Mouse (Mus musculus) lung, adult 2 months (tissue): ENCODE data around the gene Tc2n.

Source experiments
- CTCF ChIP-seq: fragments of 200-500 bp; IDR thresholded peaks from 2 replicates; pipeline ENCODE4 v1.5.1; 2011; ENCODE audit warnings: mild to moderate bottlenecking, low read length, control low read depth; ENCODE audit not compliant: insufficient read depth
- POLR2A ChIP-seq: fragments of 200-500 bp; IDR thresholded peaks from 2 replicates; pipeline ENCODE4 v1.6.1; 2011; ENCODE audit warnings: low read depth, mild to moderate bottlenecking, control low read depth, low read length, borderline replicate concordance; ENCODE audit errors: extremely low read depth

DNA sequence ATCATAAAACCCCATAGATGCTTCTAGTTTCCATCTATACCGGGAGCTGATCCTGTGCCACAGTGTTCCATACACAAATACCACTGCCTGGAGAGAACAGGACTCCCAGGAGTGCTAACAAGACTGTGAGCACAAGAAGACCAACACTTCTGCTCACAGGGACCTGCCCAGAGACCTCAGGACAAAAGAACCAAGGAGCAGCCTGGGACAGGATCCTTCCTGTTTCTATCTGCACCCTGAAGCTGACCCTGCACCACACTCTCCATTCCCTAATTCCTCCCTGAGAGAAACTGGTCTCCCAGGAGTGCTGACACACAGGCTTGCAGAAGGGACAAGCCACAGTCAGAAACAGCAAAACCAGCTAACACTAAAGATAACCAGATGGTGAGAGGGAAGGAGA is 21.8 kb downstream of the Tc2n start:
- no peak for TF ChIP-seq POLR2A
- no peak for TF ChIP-seq CTCF
